Mouse (Mus musculus): ENCODE measurements around the gene Mcf2l.
A peak's percentile ranks its signal among the peaks of the same experiment; 100 is the strongest.

Gene Mcf2l

GRCm38 (mm10) chr8:12874194-12874791 lies 687 bp downstream of the Mcf2l start:
- no peak for DNase-seq

- DNase-seq = no peak
Measured at GRCm38 (mm10) chr8:12874971-12875370, 1.4 kb downstream of the Mcf2l start.

DNA sequence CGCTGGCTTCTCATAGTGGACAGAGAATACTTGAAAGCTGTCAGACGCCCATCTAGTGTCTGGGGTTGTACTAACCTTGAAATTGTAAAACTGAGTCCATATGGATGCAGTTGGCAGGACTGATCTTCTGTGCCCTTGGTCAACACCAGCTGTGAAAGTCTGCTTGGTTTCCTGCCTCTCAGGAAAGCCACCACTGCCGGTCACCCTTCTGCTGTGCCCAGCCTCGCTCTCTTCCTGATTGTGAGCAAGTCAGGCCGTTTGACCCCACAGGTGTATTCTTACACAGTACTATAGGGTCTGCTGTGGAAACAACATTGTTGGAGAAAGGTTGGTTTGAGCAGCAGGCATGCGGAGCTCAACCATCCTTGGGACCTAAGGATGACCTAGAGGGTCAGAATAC lies 3.5 kb downstream of the Mcf2l start:
- DNase-seq = no peak

GRCm38 (mm10) chr8:12880163-12880562 lies 6.6 kb downstream of the Mcf2l start:
- no peak for DNase-seq

DNA sequence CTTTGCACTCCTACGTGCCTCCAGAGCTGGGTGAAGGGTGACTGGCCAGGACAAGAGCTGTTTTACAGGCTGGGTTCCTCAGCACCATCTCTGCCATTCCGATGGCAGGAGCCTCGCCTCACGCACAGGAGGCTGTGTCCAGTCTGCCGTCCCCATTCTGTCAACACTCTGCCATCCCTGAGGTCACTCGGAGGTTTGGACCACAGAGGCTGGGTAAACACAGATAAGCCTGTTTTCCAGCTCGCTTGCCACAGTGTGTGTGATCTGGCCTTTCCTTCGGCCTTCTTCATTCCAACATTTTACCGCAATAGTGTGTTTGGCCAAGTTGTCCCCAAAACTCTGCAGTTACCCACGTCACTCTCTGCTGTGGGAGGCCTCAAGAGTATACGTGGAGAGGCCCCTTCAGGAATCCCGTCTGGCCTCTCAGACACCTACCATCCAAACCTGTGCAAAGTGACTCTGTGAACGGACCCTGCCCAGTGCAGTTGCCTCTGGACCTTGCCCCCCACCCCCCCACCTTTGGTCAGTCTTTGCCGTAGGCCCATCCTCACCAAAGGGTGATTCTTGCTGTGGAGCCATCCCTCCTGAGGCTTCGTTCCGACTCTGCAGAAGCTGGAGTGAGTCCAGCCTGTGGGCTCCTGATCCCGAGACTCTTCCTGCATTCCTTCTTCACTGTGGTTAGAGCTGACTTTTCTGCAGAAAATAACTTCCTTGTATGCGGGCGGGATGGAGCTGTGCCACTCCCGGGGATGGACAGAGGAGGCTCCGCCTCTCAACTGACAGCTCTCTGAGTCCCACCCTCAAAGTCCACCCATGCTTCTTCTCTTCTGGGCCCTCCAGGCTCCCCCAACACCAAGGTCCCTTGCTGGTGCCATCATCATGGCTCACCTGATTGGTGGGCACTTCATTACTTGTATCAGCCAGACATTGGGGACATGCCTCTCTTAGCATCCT lies 9.7 kb downstream of the Mcf2l start:
- DNase-seq = no peak

- no peak for DNase-seq
Measured at GRCm38 (mm10) chr8:12887772-12888435, 14.3 kb downstream of the Mcf2l start.

DNA sequence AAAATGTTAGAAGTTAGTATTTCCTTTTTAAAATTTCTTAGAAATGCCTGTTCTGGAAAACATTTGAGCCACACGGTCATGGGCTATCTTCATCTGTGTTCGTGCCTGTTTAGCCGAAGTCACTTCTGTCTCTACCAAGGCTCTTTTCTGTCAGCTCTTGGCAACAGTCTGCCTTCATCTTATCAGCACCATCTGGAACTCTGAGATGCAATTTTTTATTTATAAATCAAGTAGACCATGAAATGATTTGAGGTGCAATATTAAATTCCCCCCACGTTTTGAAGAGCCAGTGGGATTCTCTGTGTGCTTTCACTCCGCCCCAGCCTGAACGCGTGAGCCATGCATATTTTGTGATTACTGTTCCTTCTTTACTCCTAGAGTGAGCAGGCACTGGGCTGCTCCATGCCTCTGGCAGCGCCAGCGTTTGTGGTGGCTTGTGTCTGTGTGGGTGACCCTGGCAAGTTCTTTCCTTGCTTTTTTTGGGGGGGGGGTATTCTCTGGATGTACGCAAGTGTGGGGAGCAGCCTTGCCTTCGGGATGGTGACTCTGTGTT lies 15.5 kb downstream of the Mcf2l start:
- DNase-seq = no peak

DNA sequence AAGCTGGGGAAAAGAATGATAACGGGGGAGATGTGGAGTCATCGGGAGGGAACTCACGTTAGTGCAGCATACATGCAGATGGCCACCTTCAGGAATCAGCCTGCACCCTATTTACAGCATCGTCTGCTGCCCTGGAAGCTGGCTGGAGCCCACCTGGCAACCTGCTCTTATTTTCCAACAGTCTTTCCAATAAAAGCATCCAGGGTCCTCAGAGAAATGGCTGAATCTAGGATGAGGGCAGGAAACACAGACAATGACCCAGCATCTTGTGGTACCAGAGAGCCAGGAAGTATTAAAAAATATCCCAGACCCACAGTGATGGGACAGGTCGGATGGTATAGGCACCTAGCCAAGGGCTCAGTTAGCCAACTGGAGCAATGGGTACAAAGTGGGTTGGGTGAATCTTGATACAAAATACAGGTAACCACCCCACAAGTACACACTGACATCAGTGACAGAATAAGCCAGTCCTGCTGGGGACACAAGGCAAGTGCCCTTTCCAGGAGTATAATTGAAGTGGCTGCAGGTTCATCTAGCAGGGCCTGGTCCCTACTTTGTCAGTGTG lies 19.4 kb downstream of the Mcf2l start:
- no peak for DNase-seq

DNA sequence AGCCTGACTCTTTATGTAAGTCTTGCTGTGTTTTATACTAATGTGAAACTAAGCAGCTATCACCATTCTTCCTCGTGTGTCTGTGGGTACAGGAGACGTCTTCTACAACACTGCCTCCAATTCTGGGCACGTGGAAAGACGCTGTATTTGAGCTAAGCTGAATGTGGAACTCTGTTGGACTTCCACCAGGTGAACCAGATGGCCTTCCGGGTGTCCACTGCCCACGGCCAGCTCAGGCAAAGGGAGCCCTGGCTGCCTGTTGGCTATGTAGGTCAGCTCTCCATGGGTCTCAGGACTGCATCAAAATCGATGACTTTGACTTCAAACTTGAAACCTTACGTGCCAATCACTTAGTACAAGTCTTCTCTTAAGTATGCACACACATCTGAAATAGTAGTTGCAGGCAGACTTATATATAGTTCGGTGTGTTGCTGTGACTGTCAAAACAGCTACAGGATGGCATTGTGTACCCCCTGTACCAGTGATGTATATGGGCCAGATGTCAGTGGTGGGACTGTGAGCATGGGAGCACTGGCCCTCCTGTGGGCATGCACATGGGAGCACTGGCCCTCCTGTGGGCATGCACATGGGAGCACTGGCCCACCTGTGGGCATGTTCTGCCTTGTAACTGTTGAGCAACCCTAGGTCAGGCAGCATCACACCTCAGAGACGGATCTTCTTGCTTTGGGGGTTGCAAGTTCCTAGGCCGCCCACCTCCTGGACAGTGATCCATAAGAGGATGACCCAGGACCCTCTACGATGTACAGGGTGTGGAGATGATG lies 20.4 kb downstream of the Mcf2l start:
- no peak for DNase-seq

DNA sequence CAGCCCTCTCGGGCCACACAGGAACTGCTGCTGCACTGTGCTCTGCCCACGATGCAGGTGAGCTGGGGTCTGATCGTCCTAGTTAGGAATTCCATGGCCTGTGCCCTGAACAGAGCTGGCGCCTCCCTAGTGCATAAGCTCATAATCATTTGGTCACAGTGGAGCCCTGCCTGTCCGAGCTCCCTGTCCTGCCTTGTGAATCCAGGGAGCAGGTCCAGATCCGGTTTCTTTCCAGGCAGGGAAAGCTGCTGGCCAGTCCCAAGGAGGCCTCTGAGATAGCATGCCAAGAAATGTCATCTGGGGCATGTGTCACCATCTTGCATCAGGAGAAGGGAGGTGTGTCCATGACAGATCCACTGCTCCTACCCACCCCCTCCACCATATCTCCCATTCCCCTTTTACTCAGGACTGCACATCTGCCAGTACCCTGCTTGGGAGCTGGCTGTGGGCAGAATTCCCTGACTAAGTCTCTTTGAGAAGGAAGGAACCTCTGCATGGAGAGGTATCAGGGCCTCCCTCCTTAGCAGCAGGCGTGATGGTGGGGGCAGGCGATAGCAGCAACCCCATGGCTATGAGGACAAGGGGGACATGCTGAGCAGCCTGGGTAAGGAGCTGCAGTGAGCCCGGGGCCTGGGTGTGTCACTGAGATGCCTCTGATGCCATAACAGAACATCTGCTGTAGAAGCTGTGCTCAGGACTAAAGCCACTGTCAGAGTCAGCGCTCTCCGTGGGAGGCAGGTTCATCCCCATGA lies 21.4 kb downstream of the Mcf2l start:
- DNase-seq = no peak

DNA sequence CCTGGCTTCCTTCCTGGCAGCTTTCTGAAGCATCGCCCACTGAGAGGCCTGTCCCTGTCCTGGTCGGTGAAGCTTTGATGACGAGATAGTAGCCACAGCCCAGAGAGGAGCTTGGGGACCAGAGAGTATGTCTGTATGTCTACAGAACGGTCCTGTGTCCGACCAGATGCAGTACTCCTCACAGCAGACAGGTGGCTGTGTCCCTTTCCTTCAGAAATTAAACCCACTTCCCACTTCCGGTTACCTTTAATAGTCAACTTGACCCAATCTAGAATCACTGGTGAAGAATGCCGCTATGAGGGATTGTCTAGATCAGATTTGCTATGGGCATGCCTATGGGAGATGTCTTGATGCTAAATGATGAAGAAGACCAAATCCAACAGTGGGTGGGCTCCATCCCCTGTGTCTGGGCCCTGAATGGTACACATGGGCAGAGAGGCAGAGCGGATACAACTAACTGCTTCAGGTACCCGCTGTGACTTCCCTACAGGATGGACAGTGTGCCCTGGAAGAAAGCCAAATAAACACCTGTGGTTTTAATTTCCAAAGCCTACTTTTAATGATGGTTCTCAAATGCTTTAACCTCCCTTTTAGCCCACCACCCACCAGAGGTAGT lies 22.0 kb downstream of the Mcf2l start:
- no peak for DNase-seq

- peak in 1 of 2 experiments; percentile 12 for DNase-seq
Measured at GRCm38 (mm10) chr8:12896494-12897373, 23.1 kb downstream of the Mcf2l start.

GRCm38 (mm10) chr8:12897815-12898214 lies 24.2 kb downstream of the Mcf2l start:
- DNase-seq = no peak

GRCm38 (mm10) chr8:12903790-12904415 lies 30.3 kb downstream of the Mcf2l start:
- no peak for DNase-seq

DNA sequence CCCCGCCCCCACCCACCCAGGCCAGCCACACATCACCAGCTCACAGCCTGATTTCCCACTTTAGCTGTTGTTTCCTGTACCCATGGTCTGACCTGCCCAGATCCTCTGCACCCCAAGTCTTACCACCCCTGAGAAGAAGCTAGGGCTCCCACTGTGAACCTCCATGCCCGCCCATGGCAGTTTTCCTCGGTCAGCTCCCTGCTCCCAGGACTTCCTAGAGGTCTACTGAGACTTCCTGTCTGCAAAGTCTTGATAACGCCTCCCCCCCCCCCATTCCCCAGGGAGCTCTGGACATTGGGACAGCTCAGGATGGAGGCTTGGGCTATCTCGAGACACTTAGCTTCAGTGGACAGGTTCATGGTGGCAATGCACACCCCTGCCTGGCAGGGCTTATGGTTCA lies 31.5 kb downstream of the Mcf2l start:
- DNase-seq = no peak

GRCm38 (mm10) chr8:12905599-12906321 lies 32.2 kb downstream of the Mcf2l start:
- no peak for DNase-seq

- DNase-seq = no peak
Measured at GRCm38 (mm10) chr8:12906597-12906996, 33.0 kb downstream of the Mcf2l start.

- DNase-seq = no peak
Measured at GRCm38 (mm10) chr8:12907730-12908129, 34.1 kb downstream of the Mcf2l start.

DNA sequence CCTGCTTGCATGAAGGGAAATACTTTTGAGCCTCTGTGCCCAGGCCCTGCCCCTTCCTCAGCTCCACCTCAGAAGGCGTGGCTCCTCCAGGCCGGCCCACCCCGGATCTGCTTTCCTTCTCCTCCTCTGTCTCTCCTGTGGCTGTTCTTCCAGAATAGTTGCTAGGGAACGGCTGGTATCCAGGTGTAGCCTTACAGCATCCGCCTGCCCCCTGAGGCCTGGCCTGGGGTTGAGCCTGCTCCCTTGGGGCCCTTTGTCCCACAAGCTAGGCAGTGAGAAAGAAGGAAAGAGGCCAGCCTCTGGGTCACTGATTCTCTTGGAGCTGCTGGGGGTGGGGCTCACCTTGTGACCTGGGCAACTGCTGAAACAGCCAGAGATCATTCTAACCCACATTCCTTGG lies 38.4 kb downstream of the Mcf2l start:
- DNase-seq = no peak

All from spleen, adult 18-20 months (tissue).